Mouse (Mus musculus) naive thymus-derived CD4-positive, alpha-beta T cell, adult 2 months (primary cell): ENCODE measurements at regions not wholly inside any gene's neighbourhood (a gene's known extent, or its start where the extent isn't known, plus 50 kb on each side); places are given as distances from the start of the nearest gene placed in this dataset.
"Not testable (repeated sequence)": the region's sequence is repeated elsewhere in the genome, so short reads cannot be mapped to it uniquely, and the experiment has no call there.

Experiments used
- DNase-seq: peaks from one replicate; pipeline ENCODE4 v3.0.0-alpha.2; 2011; ENCODE audit warnings: low read depth

DNA sequence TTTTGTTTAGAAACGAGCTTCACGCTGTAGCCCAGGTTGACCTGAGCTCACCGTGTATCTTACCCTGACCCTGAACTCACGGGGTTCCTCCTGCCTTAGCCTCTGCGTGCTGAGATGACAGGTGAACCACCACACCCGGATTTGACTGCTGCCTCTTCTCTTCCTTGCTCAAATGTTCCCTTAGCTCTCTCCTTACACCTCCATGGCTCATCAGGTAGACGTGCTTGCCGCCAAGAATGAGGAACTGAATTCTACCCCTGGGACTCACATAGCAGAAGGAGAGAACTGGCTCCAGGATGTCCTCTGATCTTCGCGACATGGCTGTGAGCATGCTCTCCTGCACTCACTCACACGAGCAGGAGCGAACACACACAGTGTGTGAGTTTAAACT is 55.3 kb upstream of the Jarid2 start:
- peak; percentile 47 for DNase-seq

DNA sequence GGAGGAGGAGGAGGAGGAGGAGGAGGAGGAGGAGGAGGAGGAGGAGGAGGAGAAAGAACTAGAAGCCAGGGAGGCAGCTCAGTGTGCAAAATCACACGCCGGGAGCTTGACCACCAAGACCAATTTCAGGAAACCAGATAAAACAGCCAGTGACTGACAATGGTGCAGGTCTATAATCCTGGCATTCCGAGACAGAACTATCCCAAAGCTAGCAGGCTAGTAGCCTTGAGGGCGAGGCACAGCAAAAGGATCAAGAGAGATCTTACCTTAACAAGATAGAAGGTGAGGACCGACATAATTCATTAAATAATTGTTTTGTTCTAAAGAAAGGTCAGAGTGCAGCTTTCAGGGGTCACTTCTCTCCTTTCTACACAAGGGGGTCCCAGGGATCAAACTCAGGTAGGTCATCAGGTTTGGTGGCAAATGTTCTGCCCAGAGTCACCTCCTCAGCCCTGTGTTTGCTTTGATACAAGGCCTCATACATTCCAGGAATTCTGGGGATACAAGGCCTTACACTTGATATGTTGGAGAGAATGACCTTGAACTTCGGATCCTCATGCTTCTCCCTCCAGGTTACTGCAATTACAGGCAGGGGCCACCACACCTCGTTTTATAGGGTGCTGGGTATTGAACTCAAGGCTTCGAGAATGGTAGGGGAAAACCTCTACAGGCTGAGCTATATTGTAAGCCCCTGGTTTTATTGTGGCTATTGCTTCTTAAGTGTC is 54.2 kb upstream of the Jarid2 start:
- no peak for DNase-seq

DNA sequence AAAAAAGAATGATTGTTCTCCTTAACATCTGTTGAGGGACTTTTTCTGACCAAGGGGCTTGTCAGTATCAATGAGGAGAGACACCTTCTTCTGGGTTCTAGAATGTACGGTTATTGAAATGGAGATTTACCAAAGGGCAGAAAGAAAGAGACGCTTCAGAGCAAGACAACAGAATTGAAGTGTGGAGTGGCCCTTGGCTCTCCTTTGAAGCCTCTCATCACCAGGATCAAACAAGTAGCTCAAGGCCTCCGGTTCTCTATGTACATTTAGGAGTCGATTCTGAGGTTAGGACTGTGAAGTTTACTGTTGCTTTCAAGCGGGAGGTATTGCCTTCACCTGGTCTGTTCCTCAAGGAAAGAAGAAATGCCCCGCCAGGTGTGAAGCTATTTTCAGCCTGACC is 53.2 kb upstream of the Jarid2 start:
- DNase-seq, result no peak

GRCm38 (mm10) chr13:44678121-44678520 is 51.2 kb upstream of the Jarid2 start:
- DNase-seq, result no peak

DNA sequence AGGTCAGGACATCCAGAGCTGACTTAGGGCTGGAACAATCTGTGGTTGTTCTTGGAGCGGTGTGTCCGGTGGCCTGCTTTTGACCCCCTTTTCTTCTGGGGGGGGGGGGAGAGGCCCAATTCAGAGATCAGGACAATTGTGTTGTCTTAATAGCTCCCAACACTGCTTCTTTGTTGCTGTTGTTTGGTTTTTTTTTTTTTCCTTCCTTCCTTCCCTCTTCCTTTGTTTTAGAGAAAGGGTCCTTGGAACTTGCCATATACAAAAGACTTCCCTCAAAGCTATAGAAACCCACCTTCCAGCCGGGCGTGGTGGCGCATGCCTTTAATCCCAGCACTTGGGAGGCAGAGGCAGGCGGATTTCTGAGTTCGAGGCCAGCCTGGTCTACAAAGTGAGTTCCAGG is 49.8 kb upstream of the Jarid2 start:
- not testable (repeated sequence) for DNase-seq
